Mouse (Mus musculus) urinary bladder, postnatal 36 days (tissue): Measurements from ENCODE around the gene Rai1.

Source experiments
- DNase-seq, 2 experiments: peaks; one replicate each; pipeline ENCODE4 v3.0.0; 2022; ENCODE audit warnings: low spot score in 2 of 2, mixed read lengths in 1 of 2

The Rai1 gene

DNA sequence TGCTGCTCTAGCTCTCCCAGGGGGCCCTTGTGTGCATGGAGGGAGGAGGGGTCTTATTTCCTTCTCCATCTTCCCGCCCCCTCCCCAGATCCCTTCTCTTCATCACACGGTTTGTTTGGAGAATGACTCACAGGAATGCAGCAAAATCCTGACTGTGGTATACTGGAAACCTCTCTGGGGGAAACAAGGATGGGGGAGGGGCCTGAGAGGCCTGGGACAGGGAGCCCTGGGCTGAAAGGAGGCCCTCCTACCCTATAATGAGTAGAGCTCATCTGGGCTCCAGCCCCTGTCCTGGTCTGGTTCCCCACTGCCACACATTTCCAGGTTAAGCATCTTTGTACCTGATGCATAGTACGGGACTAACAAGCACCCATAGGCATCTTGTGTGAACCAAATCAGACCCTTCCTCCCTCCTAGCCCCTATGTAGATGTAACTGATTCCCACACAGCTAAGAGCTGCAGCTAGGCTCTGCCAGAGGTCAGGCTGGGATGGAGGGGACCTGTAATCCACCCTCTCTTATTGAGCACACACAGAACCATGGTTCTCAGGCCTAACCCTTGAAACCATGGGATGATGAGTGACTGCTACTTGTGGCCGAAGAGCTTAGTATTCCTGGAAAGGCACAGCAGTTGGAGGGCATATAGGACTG lies 23.2 kb downstream of the Rai1 start:
- DNase-seq = no peak

DNA sequence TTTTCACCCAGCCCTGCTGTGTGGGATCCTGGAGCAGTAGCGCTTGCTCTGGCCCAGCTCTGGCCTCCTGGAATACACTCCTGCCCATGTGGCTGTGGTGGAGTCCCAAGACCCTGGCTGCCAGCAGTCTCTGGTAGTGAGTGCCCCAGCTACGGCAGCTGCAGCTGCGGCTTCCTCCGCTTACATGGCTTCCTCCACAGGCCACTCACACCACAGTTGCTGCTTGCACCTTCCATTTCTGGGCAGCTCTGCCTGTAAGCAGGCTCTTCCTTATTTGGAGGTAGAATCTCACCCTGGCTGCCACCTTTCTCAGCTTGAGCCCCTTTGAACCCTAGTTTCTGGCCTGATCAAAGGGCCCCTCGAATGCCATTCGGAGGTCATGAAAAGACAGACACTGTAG lies 25.7 kb downstream of the Rai1 start:
- no peak for DNase-seq

DNA sequence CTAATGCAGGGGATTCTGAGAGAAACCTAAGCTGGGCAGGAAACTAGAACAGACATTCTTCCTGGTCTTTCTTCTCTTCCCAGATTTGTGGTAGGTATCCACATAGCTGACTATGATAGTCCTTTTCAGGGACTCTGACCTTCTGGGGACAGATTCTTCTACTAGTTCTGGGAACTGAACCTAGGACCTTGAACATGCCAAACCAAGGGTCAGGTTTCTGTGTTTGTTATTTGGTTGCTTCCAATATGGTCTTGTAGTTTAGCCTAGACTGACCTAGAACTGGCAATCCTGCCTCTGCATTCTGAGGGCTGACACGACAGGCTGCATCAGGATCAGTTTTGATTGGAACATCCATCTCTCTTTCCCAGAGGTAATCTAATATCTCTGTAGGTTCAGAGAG lies 27.2 kb downstream of the Rai1 start:
- no peak for DNase-seq

DNA sequence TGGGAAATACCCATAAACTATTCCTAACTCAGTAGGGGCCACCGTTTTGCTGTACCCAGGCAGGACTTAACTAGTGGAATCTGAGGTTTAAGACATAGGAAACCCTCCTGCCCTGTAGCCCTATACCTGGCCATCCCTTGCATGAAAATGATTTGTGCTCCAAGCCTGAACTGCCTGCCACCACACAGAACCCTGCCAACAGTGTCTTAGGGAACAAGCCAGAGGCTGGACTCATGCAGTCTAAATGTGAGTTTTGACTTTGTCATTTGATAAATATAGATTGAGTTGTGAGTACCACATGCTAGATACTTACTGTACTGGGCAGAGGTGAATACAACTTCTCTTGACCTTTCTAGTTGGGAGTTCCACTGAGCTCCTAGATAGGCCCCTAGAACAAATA lies 31.7 kb downstream of the Rai1 start:
- DNase-seq = no peak

DNA sequence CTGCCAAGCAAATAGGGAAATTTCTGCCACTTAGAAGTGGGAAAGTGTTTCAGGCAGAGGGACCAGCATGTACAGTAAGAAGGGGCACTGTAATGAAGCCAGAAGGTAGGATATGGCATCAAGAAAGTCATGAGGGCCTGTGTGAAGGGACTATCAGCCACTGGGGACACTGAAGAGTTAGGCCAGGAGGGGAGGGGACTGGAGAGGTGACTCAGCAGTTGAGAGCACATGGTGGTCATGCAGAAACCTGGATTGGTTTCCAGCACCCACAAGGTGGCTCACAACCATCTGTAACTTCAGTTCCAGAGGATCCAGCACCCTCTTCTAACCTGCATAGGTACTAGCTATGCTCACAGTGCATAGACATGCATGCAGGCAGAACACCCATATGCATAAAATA lies 32.4 kb downstream of the Rai1 start:
- no peak for DNase-seq

DNA sequence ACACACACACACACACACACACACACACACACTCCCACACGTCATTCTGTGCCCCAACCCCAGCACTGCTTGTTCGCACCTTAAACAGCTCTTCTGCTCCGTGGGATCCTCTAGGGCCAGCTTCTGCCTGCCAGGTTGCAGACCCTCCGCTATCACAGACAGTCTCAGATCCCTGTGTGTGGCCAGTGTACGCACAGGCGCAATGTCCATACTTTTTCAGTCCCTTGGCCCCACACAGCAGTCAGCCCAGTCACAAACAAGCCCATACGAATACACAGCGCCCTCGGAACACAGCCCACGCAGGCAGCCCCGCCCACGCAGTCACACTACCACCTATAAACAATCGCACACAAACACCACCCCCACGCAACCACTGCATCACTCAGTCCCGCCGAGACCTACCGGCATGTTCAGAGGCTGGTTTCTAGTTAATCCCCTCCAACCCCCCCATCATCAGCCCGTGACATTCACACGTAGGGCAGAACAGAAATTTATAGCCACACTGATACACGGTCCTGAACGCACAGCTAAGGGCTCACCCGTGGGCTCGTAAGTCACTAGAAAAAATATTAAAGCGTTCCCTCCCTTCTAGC lies 34.4 kb downstream of the Rai1 start:
- peak; percentile 16 to 19 for DNase-seq

DNA sequence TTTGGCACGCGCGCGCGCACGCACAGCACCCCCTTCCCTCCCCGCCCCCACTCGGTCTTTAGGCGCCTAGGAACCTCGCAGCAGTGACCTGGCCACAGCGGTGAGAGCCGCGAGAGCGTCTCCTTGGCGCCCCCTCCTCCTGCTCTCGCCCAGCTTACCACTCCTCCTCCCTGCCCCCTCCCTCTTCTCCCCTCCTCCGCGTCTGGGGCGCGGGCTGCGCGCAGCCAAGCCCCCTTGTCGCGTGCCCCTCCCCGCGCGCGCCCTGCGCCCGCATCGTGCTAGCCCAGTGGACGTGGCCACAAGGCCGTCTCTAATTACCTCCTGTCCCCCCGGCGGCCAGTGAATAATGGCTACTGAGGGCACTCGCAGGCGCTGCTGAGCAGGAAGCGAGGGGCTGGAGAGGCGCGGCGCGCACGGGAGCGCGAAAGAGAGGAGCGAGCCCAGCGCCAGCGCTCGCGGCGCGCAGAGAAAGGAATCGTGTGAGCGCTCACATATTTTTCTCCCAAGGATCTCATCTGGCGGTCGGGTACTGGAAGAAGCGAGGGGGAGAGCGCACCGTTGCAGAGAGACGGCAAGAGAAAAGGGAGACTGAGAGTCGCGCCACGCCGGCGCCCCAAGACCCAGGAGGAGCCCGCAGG lies 35.0 kb downstream of the Rai1 start:
- peak; percentile 23 to 49 for DNase-seq

DNA sequence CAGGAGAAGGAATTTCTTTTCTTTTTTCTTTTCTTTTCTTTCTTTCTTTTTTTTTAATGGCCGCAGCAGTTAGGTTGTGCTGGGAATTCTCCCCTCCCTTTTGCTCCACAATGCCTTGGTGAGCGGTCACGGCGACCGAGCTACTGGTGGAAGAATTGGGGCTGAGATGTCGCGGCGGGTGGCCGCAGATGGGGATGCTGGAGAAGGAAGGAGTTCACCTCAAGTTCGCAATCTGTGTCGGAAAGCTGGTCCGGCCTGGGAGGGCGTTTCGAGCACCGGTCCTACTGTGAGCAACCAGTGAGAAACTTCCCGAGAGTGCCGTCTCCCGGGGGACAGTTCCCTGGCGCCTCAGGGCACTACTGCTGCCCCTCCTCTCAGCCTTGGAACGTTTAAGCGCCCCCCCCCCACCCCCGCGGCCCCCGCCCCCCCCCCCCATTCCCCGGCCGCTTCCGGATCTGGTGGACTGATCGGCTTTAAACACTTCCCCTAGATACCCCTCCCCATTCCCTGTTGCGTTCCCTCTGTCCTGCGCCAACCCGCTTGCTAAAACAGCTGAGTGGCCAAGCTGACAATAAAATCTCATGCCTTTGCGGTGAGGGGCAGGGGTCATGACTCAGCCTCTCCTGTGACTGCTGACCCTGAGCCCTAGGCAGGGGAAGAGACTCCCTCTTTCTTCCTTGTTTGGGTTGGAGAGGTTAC lies 35.9 kb downstream of the Rai1 start:
- DNase-seq = no peak

DNA sequence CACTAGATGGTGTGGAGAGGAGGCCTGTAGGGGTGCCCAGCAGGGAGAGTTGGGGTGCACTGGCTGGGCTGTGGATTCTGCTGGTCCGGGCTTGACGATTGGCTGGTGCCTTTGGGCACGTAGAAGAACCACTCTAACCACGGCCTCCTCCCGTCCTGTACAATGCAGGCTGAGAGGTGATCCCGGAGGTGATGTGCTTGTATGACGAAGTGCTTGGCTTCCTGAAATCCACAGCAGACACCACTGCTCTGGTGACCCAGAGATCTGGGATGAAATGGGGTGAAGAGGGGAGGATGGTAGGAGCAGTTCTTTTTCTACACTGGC lies 36.4 kb downstream of the Rai1 start:
- DNase-seq = peak in 1 of 2 experiments; percentile 11

DNA sequence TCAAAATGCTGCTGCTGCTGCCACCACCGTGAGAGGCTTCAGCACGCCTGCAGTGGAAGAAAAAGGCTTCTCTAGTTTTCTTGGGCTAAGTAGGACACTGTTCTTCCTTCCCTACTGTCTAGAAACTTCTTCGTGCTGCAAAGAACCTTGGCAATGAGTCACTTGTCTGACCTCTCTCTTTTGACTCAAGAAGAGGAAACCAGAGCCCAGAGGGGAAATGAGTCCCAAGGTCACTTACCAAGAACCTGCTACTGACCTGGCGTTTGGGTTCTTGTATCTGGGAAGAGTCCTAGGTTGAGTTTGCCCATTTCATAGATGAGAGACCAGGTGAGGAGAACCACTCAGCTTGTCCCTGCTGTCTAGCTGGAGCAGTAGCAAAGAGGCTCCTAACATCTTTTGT lies 38.3 kb downstream of the Rai1 start:
- no peak for DNase-seq

DNA sequence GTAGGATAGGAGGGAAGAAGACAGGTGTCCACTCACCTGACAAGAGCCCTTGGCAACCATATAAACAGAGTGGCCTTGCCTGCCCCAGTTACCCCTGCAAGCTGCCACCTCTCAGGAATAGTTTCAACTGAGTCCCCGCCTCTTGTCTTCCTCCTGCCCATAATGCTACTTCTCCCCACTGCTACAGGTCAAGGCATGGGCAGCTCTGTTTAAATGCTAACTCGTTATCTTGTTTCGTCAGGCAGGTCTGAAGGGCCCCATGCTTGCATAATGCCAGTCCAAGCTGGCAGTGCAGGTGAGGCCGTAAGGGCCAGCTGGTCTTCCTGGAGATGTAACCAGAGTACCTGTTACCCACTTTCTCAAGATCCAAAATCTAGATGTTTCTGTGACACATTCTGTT lies 41.4 kb downstream of the Rai1 start:
- peak; percentile 23 to 59 for DNase-seq

DNA sequence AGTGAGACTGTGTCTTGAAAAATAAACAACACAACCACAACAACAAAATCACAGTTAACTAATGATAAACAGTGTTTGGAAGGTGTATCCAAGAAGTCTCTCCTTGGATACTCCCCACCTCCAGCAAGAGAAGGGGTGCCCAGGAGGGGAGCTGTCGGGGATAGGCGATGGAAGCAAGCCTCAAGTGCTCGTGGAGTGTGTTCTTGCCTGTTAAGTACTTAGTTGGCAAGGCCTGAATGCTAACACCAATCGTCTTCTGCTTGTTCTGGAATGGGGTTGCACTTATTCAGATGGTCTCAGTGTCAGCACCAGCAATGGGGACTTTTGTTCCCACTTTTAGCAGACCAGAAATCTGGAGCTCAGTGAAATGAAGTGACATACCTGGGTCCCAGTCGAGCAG lies 43.8 kb downstream of the Rai1 start:
- DNase-seq = no peak

DNA sequence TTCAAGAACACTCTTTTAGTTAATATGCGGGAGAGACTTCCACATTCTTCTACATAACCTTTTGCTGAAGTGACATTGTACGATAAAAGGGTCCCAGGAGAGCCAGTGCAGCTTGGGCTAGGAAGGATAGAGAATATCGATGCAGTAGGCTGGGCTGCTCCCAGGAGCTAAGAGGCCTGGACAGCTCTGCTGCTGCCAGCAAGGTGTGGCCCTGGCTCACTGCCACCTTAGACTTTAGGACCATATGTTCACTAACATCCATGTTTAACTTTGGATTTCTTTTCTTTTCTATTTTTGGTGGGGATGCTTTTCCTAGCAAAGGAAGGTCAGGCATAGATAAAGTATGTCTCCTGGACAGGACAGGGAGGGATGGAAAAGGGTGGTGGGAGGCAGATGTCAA lies 44.3 kb downstream of the Rai1 start:
- DNase-seq = no peak

DNA sequence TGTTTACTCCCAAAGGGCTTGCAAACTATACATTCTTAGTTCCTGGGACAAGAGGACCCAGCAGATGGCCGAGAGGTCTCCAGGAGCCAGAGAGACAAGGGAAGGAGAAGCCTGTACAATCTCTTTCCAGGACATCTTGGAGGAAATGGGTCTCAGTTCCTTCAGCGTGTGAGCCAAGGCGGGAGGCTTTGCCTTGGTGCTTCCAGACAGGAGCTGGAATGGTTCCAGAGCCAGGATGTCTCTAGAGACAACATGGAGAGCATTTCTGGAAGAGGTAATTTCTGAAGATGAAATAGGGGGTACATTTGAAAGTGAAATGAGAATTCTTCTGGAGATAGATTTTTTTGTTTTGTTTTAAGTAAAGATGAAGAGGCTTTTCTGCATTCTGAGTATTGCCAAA lies 45.9 kb downstream of the Rai1 start:
- DNase-seq = no peak

DNA sequence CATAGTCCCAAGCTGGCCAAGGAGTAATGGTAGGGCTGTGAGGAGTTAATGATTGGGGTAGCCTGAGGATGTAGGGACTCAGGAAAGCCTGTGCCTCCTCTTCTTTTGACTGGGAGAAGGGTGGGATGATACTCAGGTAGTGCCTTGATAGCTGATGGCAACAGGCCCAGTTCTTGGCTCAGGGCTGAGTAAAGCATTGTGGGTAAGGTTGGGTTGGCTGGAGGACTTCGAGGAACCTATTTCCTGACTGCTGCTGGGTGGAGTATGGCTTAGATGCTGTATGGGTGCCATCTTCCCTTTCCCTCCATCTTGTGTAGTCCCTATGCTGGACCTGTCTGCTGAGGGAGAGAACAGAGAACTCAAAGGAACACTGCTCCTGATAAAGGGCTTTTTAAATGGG lies 47.5 kb downstream of the Rai1 start:
- DNase-seq = no peak

DNA sequence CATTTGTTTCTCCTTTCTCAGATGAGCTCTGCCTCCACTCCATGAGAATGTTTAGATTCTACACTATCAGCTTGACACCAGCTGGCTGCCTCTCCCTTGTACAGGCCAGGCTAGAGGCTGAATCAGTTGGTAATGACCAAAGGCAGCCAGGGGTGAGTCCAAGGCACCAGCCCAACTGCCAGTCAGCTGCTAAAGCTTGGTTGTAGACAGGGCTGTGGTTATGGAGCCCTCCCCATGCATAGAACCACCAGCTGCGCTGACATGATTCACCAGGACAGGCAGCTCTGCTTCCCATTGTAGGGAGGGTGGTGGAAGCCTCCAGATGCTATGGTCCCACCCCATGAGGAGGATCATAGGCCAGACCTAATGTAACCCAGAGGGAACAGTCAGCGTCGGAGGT lies 49.1 kb downstream of the Rai1 start:
- no peak for DNase-seq

DNA sequence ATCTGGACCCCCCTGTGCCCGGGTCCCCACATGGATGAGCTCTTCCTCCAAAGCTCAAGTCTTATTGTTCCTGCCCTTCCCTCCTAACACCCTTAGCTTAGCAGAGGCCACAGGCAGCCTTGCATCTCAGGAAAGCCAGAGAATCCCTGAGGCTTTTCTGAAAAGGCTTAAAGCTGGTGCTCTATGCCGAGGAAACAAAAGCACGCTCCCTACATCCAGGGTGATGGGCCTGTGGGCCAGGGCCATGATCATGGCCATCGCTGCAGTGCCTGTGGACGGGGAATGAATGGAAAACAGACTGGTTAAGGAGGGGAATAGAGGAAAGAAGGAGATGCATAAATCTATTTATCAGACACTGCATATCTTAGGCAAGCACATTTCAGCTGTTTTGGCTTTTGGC lies 50.9 kb downstream of the Rai1 start:
- no peak for DNase-seq

DNA sequence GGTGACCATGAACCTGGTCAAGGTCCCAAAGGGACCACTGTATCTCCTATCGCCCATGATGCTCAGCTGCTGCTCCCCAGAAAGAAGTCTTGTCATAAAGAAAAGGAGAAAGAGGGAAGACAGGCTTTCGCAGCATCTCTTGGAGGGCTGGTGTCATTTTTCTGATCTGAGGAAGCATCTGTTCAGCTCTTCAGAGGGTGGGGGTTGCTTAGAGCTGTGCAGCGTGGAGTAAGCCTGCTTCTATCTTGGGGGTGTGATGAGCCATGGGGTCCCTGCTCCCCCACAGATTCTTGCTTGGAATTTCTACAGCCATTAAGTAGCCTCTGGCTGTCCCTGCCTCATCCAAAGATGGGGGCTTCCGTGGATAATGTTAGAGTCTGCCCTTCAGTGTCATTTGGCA lies 53.5 kb downstream of the Rai1 start:
- no peak for DNase-seq

DNA sequence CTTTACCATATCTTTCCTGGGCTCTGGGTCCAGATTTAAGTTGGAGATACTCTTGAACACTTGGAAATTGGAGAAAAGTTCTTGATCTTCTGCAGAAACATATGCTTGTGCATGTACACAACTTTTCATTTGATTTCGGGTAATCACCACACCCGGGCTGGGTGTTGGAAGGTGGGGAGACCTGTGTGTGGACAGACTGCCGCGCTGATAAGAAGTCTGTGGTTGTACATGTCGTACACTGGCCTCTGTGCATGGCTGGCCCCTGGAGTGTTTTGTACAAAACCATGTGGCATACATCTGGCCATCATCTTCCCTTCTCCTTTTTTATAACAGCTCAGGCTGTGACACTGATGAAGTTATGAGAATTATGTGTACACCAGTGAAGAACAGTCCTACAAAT lies 55.1 kb downstream of the Rai1 start:
- no peak for DNase-seq

DNA sequence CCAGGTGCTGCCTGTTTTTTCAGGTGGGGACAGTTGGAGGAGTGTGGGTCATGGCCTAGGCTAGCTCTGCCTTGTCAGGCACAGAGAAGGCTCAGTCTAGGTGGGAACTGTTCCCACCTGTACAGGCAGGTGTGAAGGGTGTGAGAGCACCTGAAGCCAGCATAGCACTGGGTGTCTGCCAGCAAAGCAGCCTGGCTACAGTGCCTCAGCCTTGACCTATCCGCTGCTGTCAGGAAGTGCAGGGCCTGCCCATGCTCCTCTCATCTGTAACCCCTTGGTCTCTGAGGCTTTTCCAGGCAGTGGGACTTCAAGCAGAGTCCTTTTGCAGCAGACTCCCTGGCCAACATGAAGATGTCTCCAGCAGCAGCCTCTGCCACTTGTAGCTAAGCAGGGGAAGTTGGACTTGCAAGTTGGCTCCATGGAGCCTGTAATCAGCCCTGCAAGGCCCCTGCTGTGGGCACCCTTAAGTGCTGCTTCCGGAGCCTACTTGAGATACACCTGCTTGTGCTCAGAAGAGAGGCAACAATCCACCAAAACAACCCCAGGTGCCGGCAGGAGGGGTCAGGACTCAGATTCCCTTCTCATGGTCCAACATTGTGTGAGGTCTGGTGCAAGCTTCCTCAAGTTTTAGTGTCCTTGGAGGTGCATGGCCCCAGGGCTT lies 55.8 kb downstream of the Rai1 start:
- DNase-seq = no peak

DNA sequence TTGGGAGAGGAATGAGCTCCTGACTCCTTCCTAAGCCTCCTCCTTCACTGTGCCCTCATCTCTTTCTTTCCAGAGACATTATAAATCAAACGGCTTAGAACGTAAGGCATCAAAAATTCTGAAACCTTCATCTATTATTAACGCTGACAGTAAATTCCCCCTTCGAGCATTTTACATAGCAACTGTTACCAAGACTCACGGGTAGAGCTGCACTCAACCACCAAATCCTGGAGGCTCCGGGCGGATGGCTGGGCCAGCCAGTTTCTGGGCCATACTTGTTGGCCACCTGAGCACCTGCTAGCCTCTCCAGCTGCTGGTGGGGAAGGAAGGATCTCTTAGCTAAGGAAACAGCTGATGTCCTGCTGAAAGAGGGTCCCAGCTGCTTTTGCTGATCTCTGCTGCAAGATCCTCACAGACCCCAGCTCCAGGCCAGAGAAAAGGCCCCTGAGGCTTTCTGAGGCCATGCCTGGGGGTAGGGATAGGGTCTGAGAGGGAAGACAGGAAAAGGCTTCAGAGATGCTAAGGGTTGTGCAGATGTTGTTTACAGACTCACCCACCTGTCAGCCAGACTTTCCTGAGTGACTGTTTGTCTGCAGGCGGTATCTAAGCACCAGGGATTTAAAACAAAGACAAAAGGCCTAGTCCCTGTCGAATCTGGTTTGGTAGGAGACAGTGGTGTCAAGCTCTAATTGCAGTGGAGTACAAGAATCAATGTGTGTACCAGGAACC lies 56.5 kb downstream of the Rai1 start:
- DNase-seq = no peak

DNA sequence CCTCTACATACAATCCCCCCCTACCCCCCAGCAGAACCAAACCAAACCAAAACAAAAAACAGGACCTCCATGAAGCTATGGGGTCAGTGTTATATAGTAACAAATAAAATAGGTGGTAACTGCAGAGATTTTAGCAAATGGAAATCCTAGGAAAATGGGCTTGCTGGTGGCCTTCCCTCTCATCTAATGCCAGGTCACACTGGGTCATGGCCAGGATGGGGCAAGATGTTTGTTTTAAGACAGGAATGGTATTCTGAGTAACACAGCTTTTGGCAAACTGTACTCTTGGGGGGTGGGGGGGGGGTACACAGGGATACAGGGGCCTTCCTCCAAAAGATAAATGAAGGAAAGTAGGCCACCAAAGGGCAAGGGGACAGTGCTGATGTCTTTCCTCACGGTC lies 57.7 kb downstream of the Rai1 start:
- no peak for DNase-seq
